Mouse (Mus musculus) liver, embryonic 11.5 days (tissue): ENCODE data around the gene Rab20. TPM values are rescaled to one million over a fixed set of nuclear protein-coding genes. Genes with fewer than 3 reads are reported as not detected.
A peak's percentile ranks its signal among the peaks of the same experiment; 100 is the strongest.

Experiments
- ATAC-seq: fragments of 200-750 bp; cut with Nextera tagmentation; replicated peaks from 2 replicates; pipeline ENCODE4 v1.8.0; 2017; ENCODE audit warnings: moderate number of reproducible peaks, mild to moderate bottlenecking, moderate TSS enrichment, moderate library complexity; ENCODE audit not compliant: low FRiP score
- DNase-seq: peaks from one replicate; pipeline ENCODE4 v3.0.0-alpha.2; 2017; ENCODE audit warnings: low spot score
- H3K27ac ChIP-seq: fragments of 300-500 bp; sonication (generic); 2 replicates; pipeline ENCODE4 v1.5.1; 2014; ENCODE audit warnings: mild to moderate bottlenecking, low read depth, low read length, control low read depth
- H3K27me3 ChIP-seq: fragments of 300-500 bp; sonication (generic); replicated peaks from 2 replicates; pipeline ENCODE4 v1.6.1; 2014; ENCODE audit warnings: low read length, mixed read lengths; ENCODE audit not compliant: control insufficient read depth, insufficient read depth
- H3K36me3 ChIP-seq: fragments of 300-500 bp; sonication (generic); 2 replicates; pipeline ENCODE4 v1.6.1; 2014; ENCODE audit warnings: mild to moderate bottlenecking, low read length, moderate library complexity, mixed read lengths; ENCODE audit not compliant: control insufficient read depth, insufficient read depth
- H3K4me1 ChIP-seq: fragments of 300-500 bp; sonication (generic); replicated peaks from 2 replicates; pipeline ENCODE4 v1.6.1; 2014; ENCODE audit warnings: low read length, mixed read lengths; ENCODE audit not compliant: control insufficient read depth, insufficient read depth
- H3K4me2 ChIP-seq: fragments of 300-500 bp; sonication (generic); 2 replicates; pipeline ENCODE4 v1.6.1; 2014; ENCODE audit warnings: mild to moderate bottlenecking, control low read depth, moderate library complexity
- H3K4me3 ChIP-seq: fragments of 300-500 bp; sonication (generic); 2 replicates; pipeline ENCODE4 v1.5.1; 2014; ENCODE audit warnings: low read depth, low read length, control low read depth
- H3K9ac ChIP-seq: fragments of 300-500 bp; sonication (generic); 2 replicates; pipeline ENCODE4 v1.6.1; 2014; ENCODE audit warnings: low read depth, low read length, control low read depth
- H3K9me3 ChIP-seq: fragments of 300-500 bp; sonication (generic); 2 replicates; pipeline ENCODE4 v1.6.1; 2016; ENCODE audit warnings: low read length, inconsistent platforms, mixed read lengths; ENCODE audit not compliant: control insufficient read depth
- WGBS: fragments of 180-500 bp; shearing (Covaris S2); extraction: QIAGEN DNeasy Blood & Tissue Kit; methylation state at CpG from one replicate; pipeline ENCODE4 v1.1.7; 2014; 5-methylcytosine and 5-hydroxymethylcytosine counted together
- polyA plus RNA-seq: library from polyadenylated mRNA; unstranded; fragments of >200 nt; fragmentation: Nextera tagmentation; extraction: Ambion mirVana; gene quantifications from 2 replicates; pipeline ENCODE4 v1.2.1, GENCODE M21; 2014

Rab20 gene
- polyA plus RNA-seq, 1 experiment from 2014 or later, result 4.5 TPM

GRCm38 (mm10) chr8:11510971-11511370 lies 32.5 kb upstream of the Rab20 start:
- H3K27me3 ChIP-seq, result no peaks in the 10 kb centered on the region
- no peak overlapping the region for H3K4me3 ChIP-seq
- H3K9me3 ChIP-seq, result no peaks in the 10 kb centered on the region
- no peak overlapping the region for H3K9ac ChIP-seq
- peaks cover 32% of the 10 kb centered on the region for H3K4me1 ChIP-seq
- ATAC-seq (no peak), DNase-seq (no peak)
- no peak overlapping the region for H3K27ac ChIP-seq
- H3K36me3 ChIP-seq, result peaks cover 59% of the 10 kb centered on the region
- 91% methylated on average over 5 of the region's 5 CpGs for WGBS
- no peak overlapping the region for H3K4me2 ChIP-seq

- H3K4me1 ChIP-seq, result peaks cover 26% of the 10 kb centered on the region
- peaks cover 63% of the 10 kb centered on the region for H3K36me3 ChIP-seq
- 76% methylated on average over 10 of the region's 10 CpGs for WGBS
- ATAC-seq (no peak), DNase-seq (no peak)
- H3K27me3 ChIP-seq, result no peaks in the 10 kb centered on the region
- H3K4me3 ChIP-seq, result no peak overlapping the region
- no peak overlapping the region for H3K27ac ChIP-seq
- H3K4me2 ChIP-seq, result no peak overlapping the region
- no peak overlapping the region for H3K9ac ChIP-seq
- no peaks in the 10 kb centered on the region for H3K9me3 ChIP-seq
Observed at GRCm38 (mm10) chr8:11508880-11509279, 30.4 kb upstream of the Rab20 start.

- peaks cover 5% of the 10 kb centered on the region for H3K4me1 ChIP-seq
- H3K4me2 ChIP-seq, result no peak overlapping the region
- H3K27ac ChIP-seq, result no peak overlapping the region
- 75% methylated on average over 6 of the region's 6 CpGs for WGBS
- no peaks in the 10 kb centered on the region for H3K9me3 ChIP-seq
- ATAC-seq, result peak; percentile 46; the same call in 1 of the 2 replicates
- peaks cover 58% of the 10 kb centered on the region for H3K36me3 ChIP-seq
- H3K4me3 ChIP-seq, result no peak overlapping the region
- no peak overlapping the region for H3K9ac ChIP-seq
- no peak for DNase-seq
- no peaks in the 10 kb centered on the region for H3K27me3 ChIP-seq
Observed at GRCm38 (mm10) chr8:11506802-11507201, 28.3 kb upstream of the Rab20 start.

GRCm38 (mm10) chr8:11506074-11506473 lies 27.6 kb upstream of the Rab20 start:
- ATAC-seq, result no peak
- Histone ChIP-seq H3K27ac (no peak overlapping the region), H3K36me3 (peaks cover 52% of the 10 kb centered on the region), H3K9ac (no peak overlapping the region), H3K9me3 (no peaks in the 10 kb centered on the region), H3K4me1 (no peaks in the 10 kb centered on the region), H3K4me3 (no peak overlapping the region), H3K4me2 (no peak overlapping the region), H3K27me3 (no peaks in the 10 kb centered on the region)
- no peak for DNase-seq
- 87% methylated on average over 14 of the region's 14 CpGs for WGBS

- Histone ChIP-seq H3K27ac (no peak overlapping the region), H3K4me3 (no peak overlapping the region), H3K27me3 (no peaks in the 10 kb centered on the region), H3K9ac (no peak overlapping the region), H3K9me3 (no peaks in the 10 kb centered on the region), H3K4me2 (no peak overlapping the region), H3K4me1 (peaks cover 3% of the 10 kb centered on the region), H3K36me3 (peaks cover 35% of the 10 kb centered on the region)
- 78% methylated on average over 13 of the region's 13 CpGs for whole genome bisulfite sequencing
- ATAC-seq (no peak), DNase-seq (no peak)
Observed at GRCm38 (mm10) chr8:11503476-11504232, 25.1 kb upstream of the Rab20 start.

GRCm38 (mm10) chr8:11498786-11499485 lies 20.4 kb upstream of the Rab20 start:
- H3K27ac ChIP-seq, result no peak overlapping the region
- peaks cover 14% of the 10 kb centered on the region for H3K36me3 ChIP-seq
- H3K9me3 ChIP-seq, result no peaks in the 10 kb centered on the region
- peak overlapping the region; percentile 89 for H3K4me2 ChIP-seq
- 75% methylated on average over 4 of the region's 4 CpGs for WGBS
- peaks cover 12% of the 10 kb centered on the region for H3K4me1 ChIP-seq
- ATAC-seq (no peak), DNase-seq (no peak)
- H3K4me3 ChIP-seq, result peak overlapping the region; percentile 92
- H3K27me3 ChIP-seq, result no peaks in the 10 kb centered on the region
- no peak overlapping the region for H3K9ac ChIP-seq

- Histone ChIP-seq H3K27ac (no peak overlapping the region), H3K27me3 (no peaks in the 10 kb centered on the region), H3K9ac (peak overlapping the region; percentile 87), H3K4me3 (peak overlapping the region; percentile 92), H3K4me1 (peaks cover 12% of the 10 kb centered on the region), H3K36me3 (peaks cover 8% of the 10 kb centered on the region), H3K4me2 (peak overlapping the region; percentile 89), H3K9me3 (no peaks in the 10 kb centered on the region)
- WGBS, result 66% methylated on average over 12 of the region's 12 CpGs
- ATAC-seq (no peak), DNase-seq (no peak)
Observed at GRCm38 (mm10) chr8:11498281-11498680, 19.8 kb upstream of the Rab20 start.

- peak; percentile 91 for DNase-seq
- peak within 1 kb of the TSS; percentile 87 for H3K9ac ChIP-seq
- 3% methylated on average over 73 of the region's 73 CpGs for WGBS
Observed at GRCm38 (mm10) chr8:11497017-11497990, 18.8 kb upstream of the Rab20 start, which contains the start of gene Naxd. Gene Naxd, plus strand, starts transcription at chr8:11497506.

More at GRCm38 (mm10) chr8:11497017-11497990, 18.8 kb upstream of the Rab20 start, which contains the start of gene Naxd:
- Histone ChIP-seq H3K4me2 (peak within 1 kb of the TSS; percentile 89), H3K4me1 (peaks cover 12% of the 10 kb centered on the region), H3K4me3 (peak within 1 kb of the TSS; percentile 92), H3K27me3 (no peaks in the 10 kb centered on the region), H3K9me3 (no peaks in the 10 kb centered on the region), H3K27ac (peak within 1 kb of the TSS; percentile 69), H3K36me3 (peaks cover 3% of the 10 kb centered on the region; the same call in 1 of the 2 replicates)
- ATAC-seq, result peak; percentile 99
